Mouse (Mus musculus): ENCODE measurements around the gene Gabbr2.

Gene Gabbr2

DNA sequence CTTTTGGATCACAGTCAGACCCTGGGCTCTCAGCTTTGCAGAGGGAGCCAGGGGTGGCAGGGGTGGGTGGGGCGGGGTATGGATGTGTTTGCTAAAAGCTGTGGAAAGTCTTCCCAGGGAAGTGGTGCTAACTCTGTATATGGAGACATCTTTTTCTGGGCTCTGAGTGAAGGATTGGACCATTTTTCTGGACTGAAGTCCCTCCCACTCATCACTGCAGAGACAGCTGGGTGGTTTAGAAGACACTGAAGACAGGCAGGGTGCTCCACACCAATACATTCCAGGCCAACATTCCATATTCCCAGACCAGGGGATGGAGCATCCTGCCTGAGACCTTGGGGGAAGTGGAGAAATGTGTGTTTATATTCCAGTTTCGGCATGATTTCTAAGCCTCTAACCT is 125.6 kb downstream of the Gabbr2 start:
- DNase-seq (ENCODE audit: low read depth) = no peak

GRCm38 (mm10) chr4:46863721-46864120 is 128.0 kb downstream of the Gabbr2 start:
- no peak for DNase-seq (ENCODE audit: low read depth)

DNA sequence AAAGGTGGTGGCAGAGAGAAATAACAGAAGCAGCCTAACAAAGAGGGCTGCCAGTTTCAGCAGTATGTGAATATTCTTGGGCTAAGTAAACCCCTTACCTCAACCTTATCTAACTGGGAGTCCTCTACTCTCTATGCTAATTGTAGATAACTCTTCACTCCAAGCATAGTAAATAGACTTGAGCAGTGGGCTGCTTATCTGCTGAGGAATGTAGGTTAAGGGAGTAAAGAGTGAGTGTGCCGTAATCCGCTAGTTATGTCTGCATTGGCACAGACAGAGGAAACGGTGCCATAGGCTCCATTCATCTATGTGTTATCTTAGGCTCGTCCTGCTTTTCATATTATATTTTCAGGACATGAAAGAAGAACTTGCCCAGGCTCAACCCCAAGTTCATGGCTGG is 129.0 kb downstream of the Gabbr2 start:
- no peak for DNase-seq (ENCODE audit: low read depth)

DNA sequence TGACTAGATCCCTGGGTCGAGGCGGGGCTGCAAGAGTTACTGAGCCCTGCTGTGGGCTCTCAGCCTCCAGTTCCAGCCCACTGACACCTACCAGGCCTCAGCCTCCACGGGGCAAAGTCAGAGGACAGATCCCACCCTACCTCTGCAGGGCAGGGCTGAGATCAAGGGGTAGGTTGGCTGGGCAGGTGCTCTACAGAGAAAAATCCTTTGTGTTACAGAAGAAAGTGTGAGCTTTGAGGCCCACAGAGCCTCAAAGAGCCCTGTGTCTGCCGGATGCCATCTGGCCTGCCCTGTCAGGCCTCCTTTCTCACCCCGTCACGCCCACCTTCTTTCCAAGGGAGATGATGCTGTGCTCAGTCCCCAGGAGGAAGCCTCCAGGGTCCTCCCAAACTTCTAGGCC is 131.1 kb downstream of the Gabbr2 start:
- no peak for DNase-seq (ENCODE audit: low read depth)

DNA sequence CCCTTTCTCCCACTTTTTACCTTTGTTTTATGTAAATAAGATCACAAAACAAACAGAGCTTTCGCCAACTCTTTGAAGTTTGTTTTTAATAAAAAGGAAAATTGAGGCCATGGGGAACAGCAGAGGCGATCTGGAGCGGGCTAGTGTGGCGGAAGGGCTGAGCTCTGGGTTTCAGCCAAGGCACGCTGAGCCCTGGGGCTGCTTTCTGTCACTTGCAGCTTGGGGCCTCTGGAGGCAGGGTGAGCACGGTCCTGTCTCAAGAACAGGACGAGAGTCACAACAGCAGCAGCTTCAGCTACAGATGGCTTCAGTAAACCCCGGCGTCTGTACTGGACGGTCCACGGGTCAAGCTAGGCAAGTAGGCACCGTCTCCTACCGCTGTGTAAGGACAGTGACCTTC is 132.8 kb downstream of the Gabbr2 start:
- DNase-seq (ENCODE audit: low read depth) = no peak

GRCm38 (mm10) chr4:46856145-46856544 is 135.5 kb downstream of the Gabbr2 start:
- no peak for DNase-seq (ENCODE audit: low read depth)

DNA sequence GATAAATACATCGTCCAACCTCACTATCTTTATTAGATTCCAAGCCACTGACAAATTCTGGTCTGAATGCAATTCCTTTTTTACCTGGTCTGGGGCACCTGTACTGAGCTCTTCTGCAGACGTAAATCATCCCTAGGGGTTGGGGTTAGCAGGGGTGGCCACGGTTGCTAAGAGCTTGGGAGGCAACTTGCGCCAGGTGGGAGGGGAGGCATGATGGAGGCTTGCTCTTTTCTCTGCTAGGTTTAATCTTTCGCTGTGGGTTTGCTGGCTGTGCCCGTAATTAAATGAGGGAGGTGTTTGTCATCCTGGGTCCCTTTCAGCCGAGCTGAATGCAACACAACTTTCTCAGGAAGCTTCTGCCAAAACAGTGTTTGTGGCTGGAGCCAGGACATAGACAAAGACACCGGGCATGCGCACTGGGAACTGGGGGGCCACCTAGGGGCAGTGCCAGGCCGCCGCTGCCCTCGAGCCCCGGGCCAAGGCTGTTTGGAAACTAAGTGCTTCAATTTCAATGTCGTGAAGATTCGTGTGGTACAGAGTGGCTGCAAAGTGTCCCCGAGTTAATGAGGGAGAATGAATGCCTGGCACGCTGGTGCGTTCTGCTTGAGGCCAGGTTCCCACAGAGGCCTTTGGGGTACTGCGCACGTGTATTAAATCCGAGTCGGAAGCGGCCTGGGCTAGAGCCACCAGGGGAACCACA is 136.8 kb downstream of the Gabbr2 start:
- no peak for DNase-seq (ENCODE audit: low read depth)

- DNase-seq (ENCODE audit: low read depth) = no peak
These were observed 137.7 kb downstream of the Gabbr2 start for GRCm38 (mm10) chr4:46853852-46854460.

- no peak for DNase-seq (ENCODE audit: low read depth)
These were observed 143.9 kb downstream of the Gabbr2 start for GRCm38 (mm10) chr4:46847745-46848144.

GRCm38 (mm10) chr4:46846396-46846795 is 145.3 kb downstream of the Gabbr2 start:
- no peak for DNase-seq (ENCODE audit: low read depth)

DNA sequence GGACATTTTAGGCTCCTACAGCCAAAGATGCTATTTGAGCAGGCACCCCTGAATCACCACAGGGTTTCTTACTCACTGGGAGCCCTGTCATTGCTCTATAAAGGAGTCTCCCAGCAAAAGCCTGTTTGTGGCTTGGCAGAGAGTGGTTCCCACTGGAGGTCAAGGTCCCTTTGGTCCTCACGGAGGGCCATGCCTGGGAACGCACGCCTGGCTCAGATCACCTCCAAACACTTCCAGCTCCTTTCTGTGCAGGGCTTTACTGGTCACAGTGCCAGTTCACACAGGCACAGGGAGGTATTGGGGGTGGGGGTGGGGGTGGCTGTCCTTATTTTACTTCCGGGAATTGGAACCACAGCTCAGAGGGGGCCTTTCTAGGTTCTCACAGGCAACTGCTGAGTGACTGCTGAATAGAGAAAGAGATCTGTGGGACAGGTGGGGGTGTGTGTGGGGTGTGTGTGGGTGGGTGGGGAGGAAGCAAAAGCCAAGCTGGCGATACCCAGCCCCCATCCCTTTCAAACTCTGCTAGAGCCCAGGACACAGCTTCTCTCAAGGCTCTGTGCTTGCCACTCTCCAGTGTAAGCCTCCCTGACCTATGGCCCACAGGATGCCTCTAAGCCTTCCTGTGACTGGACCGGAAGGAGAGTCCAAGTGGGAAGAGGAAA is 146.6 kb downstream of the Gabbr2 start:
- no peak for DNase-seq (ENCODE audit: low read depth)

DNA sequence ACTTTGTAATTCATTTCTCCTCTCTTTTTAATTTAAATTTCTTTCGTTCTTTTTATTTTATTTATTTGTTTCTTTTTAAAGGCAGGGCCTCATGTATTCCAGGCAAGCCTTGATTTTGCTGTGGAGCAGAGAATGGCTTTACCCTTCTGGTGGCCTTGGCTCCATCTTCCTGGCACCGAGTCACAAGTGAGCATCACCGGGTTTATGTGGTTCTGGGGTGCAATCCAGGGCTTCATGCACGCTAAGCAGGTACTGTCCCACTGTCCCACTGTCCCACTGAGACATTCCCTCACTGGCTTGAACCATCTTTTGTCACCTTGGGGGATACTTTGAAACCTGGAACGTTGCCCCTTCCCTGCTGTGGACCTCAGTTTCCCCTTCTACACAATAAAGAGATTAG is 147.1 kb downstream of the Gabbr2 start:
- no peak for DNase-seq (ENCODE audit: low read depth)

DNA sequence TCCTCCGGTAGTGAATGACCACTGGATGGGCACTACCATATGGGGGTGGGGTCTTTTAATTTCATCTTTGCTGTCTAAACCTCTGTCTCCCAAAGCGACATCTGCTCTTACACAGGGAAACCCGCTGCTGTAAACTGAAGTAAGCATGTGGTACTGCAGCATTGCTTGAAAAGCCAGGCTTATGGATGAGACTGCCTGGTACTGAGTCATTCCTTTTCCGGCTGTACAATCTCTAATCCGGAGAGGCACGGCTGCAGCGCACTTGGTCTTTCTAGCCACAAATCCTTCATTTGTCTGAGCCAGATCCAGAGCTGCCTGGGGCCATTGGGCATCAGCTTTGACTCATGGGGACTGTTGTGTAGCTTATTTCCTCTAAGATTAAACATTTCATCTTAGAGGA is 149.1 kb downstream of the Gabbr2 start:
- no peak for DNase-seq (ENCODE audit: low read depth)

- no peak for DNase-seq (ENCODE audit: low read depth)
These were observed 151.5 kb downstream of the Gabbr2 start for GRCm38 (mm10) chr4:46840146-46840545.

DNA sequence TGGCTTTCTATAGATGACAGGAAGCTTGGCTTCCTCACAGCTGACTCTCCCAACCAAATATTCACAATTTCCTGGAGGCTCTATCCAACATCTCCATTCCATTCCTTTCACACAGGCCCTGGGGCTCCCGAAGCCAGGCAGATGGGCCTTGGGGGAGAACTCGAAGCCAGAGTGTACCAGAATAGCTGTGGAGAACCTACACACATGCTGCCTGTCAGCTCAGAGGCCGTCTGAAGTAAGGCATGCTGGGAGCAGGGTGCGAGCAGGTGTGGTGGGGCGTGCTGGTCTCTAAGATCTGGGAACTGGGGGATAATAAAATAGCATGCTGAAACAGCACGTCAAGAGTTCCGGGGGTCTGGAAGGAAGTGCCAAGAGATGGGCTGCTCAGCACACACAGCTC is 154.3 kb downstream of the Gabbr2 start:
- no peak for DNase-seq (ENCODE audit: low read depth)

- DNase-seq (ENCODE audit: low read depth) = no peak
These were observed 155.6 kb downstream of the Gabbr2 start for GRCm38 (mm10) chr4:46836065-46836464.

DNA sequence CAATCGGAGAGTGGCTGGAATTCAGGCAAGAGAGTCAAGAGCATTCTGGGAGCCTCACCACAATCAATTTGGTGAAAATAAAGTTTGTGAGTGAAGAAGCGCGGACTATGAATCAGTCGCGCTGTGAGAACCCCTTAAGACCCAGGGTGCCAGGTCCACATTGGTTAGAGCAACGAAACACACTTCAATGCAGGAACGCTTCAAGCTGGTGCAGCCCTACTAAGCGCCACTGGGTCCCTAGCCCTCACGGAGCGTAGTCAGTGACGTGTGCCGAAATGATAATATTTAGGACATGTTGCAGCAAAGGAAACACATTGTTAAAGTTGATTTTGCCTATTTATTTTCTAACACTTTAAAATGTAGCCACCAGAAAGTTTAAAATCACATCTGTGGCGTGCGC is 156.6 kb downstream of the Gabbr2 start:
- no peak for DNase-seq (ENCODE audit: low read depth)

DNA sequence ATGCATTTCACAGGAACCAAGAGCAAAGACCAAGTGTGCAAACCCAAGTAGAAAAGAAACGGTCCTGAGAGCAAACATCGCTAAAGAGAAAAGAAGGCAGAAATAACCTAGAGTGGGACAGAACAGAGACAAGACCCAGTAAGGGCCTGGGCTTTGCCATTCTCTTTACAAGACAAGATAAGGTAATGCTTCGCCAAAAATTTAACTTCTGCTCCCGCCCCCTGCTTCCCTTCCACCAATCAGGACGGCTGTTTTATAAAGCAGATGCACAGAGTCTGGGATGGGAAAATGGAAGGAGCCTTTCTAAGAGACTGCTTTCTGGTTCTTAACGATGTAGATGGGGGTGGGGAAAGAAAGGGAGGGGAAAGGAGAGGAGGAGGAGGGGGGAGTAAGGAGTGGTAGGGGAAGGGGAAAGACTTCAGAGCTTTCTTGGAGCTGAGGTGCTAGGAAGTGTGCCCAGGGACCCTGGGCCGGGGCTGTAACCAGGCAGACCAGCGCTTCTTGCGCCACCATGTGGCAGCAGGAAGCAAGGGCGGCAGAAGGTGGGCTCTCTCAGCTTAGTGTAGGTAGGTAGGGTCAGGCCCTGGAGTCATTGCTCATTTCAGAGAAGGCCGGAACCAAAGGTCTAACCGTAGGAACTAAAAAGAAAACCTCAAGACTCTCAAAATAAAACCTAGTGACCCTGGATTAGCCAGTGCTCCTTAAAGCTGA is 158.7 kb downstream of the Gabbr2 start:
- no peak for DNase-seq (ENCODE audit: low read depth)

- DNase-seq (ENCODE audit: low read depth) = no peak
These were observed 162.0 kb downstream of the Gabbr2 start for GRCm38 (mm10) chr4:46829656-46830055.

- no peak for DNase-seq (ENCODE audit: low read depth)
These were observed 163.5 kb downstream of the Gabbr2 start for GRCm38 (mm10) chr4:46828141-46828571.

DNA sequence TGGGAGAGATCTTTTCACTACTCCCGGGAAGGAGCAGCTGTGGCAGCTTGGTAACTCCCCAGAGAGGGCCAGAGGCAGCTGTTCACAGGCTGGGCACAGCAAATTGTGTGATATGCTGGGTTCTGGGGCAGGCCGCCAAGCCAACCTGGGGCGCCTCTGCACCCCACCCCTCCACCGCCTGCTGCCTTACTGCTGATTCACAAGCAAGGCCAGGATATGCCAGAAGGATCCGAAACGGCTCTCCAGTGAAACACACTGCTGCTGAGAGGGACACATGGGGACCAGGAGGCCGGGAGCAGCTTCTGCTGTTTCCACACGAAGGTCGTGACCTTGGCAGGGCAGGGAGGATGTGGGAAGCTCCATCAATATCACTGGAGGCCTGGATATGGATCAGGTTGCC is 164.2 kb downstream of the Gabbr2 start:
- no peak for DNase-seq (ENCODE audit: low read depth)

- DNase-seq (ENCODE audit: low read depth) = no peak
These were observed 165.7 kb downstream of the Gabbr2 start for GRCm38 (mm10) chr4:46825846-46826529.
